Mouse (Mus musculus): Measurements from ENCODE around the gene Dcun1d4.
"Not testable (repeated sequence)": the region's sequence is repeated elsewhere in the genome, so short reads cannot be mapped to it uniquely, and the experiment has no call there.

The Dcun1d4 gene

DNA sequence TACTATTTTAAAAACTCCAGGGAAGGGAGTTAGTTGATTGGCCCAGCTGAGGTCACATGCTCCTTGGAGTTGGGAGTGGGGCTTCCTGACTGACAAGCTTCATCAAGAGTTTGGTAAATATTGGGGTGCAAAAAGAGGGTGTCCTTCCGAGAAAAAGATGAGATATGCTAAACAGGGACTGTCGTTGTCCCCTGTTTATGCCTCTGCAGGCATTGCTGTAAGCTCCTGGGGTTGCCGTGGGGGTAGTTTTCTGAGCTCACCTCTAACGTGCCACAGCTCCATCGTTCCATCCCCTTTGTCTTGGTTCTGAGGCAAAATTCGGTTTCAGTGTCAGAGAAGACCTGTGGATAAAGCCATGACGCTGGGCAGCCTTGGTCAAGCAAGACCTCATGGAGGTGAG is at the start of gene Dcun1d4:
Gene Dcun1d4 (plus strand): TSS at position 301 of the 400 bp plus-strand sequence.
- no peak for DNase-seq (ENCODE audit: low read depth in 2 of 2, low spot score in 2 of 2)

DNA sequence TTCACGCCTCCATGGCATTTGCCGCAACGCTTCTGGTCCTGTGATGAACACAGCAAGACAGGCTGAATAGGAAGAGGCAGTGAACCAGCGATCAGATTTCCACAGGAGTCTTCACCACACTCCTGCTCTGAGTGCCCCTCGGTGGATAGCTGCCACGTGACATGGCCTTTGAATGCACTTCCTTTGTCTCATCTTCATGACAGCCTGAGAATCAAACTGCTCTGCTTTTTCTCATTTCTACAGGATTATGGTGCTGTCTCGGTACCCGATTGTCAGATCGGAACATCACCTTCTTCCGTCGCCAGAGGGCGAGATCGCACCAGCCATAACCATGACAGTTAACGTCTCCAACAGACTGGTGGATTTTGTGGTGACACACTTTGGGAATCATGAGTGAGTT is 49.2 kb upstream of the Dcun1d4 start:
- DNase-seq (ENCODE audit: low read depth in 2 of 2, low spot score in 2 of 2): peak in 1 of 2 experiments; percentile 35

DNA sequence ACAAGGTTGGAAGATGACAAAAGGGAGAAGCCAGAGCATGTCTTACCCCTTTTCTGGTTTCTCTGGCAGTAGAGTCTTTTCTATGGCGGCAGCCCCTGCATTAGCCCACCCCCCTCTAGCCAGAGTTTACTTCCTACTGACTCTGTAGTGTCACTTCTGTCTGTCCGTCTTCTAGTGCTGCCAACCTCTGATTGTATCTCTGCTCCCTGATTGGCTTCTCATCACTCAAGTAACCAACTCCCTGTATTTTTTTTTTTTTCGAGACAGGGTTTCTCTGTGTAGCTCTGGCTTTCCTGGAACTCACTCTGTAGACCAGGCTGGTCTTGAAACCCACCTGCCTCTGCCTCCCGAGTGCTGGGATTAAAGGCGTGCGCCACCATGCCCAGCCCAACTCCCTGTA is 48.0 kb upstream of the Dcun1d4 start:
- no peak for DNase-seq (ENCODE audit: low read depth in 2 of 2, low spot score in 2 of 2)

DNA sequence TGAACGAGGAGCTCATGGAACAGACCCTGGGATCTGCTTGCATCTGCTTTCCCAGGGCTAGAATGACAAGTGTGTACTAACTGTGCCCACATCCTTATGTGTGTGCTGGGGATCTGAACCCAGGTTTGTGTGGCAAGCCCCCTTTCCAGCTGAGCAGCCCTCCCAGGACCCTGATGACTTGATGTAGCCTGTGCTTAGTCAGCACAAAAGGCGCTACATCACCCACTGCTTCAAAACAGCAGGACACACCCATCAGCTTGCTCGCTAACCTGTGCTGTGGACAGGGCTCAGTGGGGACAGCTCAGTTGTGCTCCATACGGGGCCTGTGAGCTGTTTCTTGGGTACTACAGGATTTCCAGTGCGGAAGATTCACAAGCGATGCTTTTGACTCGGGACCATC is 46.0 kb upstream of the Dcun1d4 start:
- no peak for DNase-seq (ENCODE audit: low read depth in 2 of 2, low spot score in 2 of 2)

DNA sequence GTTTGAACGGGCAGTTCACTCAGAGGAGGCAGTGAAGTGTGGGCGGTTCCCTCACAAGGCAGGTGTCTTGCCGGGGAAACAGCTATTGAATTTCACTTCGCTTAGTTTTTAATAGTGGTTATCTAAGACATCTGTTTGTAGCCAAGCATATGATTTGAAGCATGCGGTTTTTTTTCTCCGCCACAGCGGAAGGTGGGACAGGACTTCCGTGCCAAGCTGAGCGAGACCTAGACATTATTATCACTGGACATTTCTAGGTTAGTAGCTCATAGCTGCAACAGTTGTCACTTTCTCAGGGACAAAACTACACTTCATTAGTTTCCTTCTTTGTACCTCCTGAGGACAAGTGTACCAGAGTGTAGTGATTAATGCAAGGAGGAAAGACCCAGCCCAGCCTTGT is 38.6 kb upstream of the Dcun1d4 start:
- no peak for DNase-seq (ENCODE audit: low read depth in 2 of 2, low spot score in 2 of 2)

DNA sequence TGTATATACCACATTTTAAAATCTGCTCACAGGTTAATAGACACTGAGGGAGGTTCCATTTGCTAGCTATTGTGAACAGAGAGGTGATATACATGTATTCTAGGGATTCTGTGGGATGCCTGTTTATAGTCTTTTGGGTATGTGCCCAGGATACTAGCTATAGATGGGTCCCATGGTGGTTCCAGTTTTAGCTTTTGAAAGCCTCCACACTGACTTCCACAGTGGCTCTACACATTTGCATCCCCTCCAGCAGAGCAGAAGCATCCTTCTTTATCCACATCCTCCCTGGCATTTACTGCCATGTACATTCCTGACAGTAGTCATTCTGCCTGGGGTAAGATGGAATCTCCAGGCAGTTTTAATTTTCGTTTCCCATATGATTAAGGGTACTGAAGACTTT is 30.5 kb upstream of the Dcun1d4 start:
- no peak for DNase-seq (ENCODE audit: low read depth in 2 of 2, low spot score in 2 of 2)

DNA sequence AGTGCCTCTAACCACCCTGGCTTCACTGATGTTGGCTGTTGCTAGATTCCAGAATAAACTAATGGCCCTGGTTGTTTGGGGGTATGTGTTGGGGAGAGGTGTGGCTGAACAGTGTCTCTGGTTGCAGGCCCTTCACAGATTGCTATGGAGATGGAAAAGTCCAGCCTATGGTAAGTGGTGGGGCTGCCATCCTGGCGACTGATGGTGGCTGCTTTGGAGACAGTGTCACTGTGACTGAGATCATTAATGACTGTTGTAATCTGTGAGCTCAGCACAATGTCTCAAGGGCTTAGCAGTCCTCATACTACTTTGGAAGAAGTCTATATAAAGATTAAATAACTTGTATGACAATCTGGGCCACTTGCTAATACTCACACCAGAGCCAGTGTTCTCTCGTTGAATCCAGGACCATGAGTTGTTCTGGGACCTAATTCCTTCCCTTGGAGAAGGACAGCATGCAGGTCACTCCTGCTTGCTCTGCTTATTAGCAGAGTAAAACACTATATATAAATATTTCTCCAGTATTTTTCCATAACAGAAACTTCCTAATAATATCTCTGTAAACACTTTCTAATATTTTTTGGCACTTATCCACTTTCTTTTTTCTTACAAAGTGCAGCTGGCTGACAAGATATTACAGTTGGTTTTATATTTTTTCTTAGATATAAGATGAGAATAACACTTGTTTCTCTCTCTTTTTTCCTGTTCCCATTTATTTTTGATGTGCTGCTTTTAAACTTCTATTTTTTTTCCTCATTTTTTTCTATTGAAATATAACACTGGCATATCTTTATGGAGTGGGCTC is 26.1 kb upstream of the Dcun1d4 start:
- no peak for DNase-seq (ENCODE audit: low read depth in 2 of 2, low spot score in 2 of 2)

DNA sequence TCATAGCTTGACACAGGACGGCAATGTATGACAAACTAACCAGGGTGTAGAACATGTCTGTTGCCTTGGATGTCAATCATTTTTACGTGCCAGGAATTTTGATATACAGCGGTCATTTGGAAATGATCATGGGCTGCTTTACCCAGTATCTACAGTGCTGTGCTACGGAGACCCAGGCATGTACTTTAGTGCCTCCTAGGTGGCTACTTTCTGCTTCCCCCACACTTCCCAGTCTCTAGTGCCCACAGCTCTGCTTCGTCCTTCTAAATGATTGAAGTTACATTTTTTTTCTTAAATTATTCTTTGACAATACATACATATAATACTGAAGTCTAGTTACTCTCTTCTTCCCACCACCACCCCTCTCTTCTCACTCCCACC is 25.5 kb upstream of the Dcun1d4 start:
- DNase-seq (ENCODE audit: low read depth in 2 of 2, low spot score in 2 of 2): no peak

DNA sequence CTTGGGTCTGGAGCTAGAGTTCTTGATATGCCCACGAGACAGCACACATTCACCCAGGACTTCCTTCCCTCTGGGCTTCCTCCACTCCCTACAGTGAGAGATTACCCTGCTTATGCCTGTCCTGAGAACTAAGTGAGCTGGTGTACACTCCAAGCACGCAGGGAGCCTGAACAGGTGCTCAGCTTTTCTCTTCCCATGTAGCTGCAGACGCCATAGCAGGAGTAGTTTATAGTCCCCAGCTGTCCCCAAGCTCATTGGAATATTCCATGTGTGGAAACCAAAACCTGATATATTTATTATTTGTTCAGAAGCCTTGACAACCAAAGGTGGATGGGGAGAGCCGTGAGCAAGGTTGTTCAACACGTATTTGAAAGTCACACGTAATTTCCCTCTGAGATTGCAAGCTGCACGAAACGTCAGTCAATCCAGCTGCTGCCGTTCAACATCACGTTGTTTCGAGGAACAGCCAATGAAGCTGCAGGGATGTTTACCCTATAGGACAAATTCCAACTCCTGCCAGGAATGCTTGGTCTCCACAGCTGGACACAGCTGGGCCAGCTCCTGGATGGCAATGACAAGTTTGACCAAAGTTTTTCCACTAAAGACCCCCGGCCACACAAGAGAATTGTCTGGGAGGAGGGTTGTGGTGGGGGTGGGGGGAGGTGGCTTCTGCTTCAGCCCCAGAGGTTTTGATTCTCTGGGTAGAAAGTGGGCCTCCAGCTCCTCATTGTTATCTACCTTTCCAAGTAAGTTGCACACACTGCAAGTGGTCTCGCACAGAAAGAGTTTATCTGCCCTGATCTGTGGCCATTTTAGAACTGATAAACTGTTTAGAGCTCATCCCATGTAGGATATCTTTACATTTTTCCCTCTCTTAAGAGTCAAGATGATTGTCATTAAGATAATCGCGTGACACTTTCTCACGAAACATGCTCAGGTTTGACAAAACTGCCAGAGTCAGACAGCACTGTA is 12.1 kb upstream of the Dcun1d4 start:
- no peak for DNase-seq (ENCODE audit: low read depth in 2 of 2, low spot score in 2 of 2)

DNA sequence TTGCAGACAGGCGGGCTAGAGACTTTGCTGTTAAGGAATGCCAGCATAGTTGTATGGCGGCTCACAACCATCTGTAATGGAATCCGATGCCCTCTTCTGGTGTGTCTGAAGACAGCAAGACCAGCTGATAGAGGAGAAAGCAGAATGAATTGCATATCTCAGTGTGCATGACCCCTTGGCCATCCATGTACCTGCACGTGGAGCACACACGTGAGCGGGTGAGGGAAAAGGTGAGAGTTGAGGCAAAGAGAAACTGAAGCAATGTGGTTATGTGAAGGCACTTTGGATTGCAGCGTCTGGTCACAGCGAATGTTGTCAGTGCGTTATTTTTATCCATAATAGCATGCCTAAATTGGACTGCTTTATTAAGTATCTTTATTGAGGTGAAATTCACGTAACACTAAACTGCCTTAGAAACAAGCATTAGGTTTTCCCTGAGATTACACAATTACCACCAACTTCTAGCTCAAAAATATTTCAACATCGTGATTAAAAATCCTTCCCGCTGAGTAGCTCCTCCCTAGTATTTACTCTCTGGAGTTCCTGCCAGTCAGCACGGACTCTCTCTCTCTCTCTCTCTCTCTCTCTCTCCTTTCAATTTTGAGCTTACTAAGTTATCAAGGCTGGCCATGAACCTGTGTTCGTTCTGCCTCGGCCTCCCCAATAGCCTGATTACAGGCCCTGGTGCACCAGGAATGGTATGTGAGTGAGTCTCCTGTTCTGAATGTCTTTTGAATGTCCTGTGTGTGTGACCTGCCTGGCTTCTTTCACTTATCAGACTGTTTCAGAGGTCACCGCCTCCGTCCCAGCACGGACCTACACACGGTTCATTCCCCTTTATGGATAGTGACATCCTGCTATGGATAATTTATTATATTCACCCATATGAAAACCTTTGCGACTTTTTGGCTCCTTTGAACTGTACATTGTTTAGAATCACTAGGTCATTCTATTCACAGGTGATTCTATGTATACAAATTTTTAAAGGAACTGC is 6.1 kb upstream of the Dcun1d4 start:
- DNase-seq (ENCODE audit: low read depth in 2 of 2, low spot score in 2 of 2): no peak

DNA sequence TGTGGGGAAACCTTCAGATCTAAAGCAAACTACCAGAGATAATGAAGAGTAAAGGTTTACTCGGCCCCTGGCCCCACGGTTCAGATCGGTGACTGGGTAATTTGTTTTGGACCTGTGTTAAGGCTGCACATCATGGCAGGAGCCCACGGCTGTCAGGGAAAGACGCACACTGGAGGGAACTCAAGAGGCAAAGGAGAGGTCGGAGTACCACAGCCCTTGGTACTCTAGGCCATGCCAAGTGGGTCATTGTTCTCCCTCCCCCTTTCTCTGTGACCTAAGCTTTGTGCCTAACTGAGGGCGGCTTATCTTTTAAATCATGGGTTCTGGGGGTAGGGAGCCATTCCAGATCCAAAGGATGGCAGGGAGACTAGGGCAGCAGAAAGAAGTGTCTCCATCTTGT is 601 bp downstream of the Dcun1d4 start:
- no peak for DNase-seq (ENCODE audit: low read depth in 2 of 2, low spot score in 2 of 2)

DNA sequence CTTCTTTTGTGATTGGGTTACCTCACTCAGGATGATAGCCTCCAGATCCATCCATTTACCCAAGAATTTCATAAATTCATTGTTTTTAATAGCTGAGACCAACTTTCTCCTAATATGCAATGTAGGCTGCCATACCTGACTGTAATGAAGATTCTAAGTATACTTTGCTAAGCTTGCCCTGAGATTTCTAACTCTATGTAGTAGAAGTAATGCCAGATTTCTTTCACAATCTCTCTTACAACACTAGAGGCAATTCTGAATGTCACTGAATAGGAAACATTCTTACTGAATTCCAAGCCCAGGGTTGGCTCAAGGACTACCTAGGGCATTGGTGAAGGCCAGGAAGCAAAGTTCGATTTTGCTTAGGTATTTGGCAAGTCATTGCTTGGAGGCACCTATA is 1.6 kb downstream of the Dcun1d4 start:
- DNase-seq (ENCODE audit: low read depth in 2 of 2, low spot score in 2 of 2): not testable (repeated sequence)

DNA sequence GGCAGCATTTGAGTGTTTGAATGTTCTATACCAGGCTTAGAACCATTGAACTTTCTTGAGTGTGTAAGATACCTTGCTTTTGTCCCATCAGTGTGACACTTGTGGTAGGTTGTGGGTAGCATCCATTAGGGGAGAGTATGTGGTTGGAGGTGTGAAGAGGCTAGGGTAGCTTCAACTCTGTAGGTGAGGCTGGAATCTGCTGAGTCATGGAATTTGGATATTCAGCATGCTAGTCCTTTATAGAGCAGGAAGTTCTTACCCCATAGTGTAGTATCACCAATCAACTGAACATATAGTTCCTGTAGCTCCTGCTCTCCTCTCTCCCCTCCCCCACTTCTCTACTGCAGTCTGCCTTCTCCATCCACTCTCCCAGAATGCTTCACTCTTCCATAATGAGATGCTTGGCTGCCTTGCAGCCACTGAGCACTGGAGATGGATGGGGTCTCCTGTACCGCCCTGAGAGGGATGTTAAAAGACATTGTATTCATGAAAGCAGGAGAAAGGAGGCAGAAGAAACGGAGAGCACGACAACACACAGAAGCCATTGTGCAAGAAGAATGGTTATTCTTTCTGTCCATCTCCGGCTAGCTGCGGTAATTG is 3.3 kb downstream of the Dcun1d4 start:
- DNase-seq (ENCODE audit: low read depth in 2 of 2, low spot score in 2 of 2): no peak

DNA sequence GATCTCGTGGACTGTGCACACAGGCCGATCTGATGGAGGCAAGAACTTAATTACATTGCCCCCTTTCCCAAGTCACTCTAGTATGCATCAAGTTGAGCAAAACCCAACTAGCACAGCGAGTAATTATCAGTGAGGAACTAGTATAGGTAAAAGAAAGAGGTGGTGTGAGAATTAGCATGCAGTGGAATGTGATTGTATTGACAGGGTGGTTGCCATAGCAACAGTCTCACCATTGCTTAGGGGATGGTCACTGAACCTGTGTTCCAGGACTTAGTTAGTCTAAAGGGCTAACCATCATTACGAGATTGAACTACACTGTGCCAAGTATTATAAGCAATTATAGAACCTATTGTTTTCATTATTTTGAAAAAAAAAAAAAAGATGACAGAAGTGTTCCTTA is 5.7 kb downstream of the Dcun1d4 start:
- no peak for DNase-seq (ENCODE audit: low read depth in 2 of 2, low spot score in 2 of 2)

DNA sequence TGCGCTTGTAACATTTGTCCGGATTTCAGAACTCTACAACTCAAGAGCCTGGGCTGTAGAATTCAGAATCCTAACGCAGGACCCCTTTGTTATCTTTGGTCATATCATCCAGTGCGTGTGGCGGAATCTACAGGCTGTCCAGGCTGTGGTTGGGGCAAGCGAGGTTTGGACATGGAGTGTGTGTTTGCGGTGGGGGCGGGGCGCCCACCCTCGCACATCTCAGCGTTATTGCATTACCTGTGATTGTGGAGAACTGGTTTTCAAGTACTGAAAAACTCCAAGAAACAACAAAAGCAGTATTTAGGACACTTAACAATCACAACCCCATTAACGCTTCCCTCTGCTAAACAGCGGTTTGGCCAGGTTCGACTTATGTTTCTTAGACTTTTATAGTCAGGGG is 9.1 kb downstream of the Dcun1d4 start:
- DNase-seq (ENCODE audit: low read depth in 2 of 2, low spot score in 2 of 2): peak in 1 of 2 experiments; percentile 2

DNA sequence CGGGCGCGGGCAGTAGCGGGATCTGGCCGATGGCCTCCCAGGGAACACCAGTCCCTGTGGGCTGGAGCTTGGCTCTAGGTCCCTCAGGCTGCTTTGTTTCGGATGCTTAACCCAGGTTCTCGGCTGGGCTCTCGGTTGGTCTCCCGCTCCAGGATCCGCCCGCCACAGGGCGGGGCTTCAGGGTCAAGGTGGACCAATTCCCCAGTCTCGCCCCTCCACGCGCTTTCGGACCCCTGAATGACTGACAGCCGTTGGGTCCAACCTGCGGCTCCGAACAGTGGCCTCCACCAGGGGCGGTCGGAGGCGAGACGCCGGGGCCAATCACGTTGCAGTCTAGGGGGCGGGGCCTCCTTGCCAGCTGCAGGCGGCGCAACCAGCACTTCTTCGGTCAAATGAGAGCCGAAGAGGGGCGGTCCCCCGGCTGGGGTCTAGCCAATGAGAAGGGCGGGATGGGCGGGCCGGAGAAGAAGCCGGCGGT is 9.8 kb downstream of the Dcun1d4 start:
- DNase-seq (ENCODE audit: low read depth in 2 of 2, low spot score in 2 of 2): peak; percentile 92 to 93

DNA sequence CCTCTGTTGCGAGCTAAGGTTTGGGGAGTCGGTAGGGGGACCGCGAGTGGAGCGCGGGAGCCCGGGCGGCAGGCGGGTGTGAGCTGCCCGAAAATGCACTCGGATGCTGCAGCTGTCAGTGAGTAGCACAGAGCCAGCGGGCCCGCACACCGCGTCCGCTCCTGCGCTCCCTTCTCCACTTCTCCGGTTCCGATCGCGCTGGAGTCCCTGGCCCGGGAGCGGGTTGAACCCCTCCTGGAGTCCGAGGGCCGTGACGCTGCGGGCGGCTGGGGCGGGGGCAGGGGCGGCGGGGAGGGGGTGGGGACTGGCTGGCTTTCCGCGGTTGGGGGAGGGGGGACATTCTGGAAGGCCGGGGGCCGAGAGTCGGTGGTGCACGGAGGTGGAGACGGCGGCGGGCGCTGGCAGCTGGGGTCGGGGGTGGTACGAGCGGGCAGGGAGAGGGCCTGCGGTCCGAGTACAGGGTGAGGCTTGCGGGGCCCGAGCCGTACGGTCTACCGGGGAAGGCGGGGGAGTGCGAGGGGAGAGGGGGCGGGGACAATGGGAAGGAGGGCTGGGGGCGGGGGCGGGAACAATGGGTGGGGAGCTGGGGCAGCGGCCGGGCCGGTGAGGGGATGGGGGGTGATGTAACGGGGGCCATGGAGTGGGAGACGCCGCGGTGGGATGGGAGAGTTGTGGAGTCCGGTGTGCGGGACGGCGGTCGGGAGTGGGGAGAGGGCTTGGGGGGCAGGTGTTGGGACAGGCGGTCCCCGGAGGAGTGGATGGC is 10.5 kb downstream of the Dcun1d4 start:
- peak in 1 of 2 experiments; percentile 8 for DNase-seq (ENCODE audit: low read depth in 2 of 2, low spot score in 2 of 2)

DNA sequence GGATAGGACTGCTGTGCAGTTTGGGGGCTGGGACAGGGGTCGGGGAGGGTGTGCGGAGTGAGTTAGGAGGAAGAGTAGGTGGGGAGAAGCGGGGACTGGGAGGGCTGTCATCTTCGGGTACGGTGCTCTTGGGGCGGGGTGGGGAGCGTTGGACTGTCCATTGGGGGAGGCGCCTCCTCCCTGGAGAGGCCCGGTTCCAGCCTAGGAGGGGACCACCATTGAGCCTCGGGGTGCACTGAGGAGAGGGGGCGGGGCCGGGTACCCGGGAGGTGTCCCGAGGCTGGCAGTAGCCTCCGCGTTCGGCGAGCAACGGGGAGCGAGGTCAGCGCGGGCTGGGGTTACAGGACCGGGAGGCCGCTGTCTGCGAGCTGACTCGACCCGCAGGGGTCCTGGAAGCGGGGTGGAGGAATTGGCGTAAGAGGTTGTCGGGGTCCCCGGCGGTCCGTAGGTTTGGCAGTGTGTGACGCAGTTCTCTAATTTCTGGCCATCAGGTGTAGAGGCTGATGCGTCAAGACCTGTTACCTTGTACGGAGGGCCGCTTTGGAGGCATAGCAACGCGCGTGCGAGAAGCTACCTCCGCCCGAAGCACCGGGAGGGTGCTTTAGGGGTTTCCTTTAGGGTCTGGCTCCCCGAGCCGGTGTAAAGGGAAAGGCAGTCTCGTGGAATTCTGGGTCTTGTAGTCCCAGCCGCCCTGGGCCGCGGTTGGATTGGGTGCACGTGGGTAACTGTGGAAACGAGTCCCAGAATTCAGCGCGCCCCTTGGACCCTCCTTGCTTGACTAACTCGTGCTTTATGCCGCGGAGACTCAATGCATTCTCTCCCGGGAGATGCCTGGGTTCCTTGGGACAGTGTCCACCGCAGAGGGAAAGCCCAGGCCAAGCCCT is 11.3 kb downstream of the Dcun1d4 start:
- DNase-seq (ENCODE audit: low read depth in 2 of 2, low spot score in 2 of 2): peak; percentile 78 to 87

DNA sequence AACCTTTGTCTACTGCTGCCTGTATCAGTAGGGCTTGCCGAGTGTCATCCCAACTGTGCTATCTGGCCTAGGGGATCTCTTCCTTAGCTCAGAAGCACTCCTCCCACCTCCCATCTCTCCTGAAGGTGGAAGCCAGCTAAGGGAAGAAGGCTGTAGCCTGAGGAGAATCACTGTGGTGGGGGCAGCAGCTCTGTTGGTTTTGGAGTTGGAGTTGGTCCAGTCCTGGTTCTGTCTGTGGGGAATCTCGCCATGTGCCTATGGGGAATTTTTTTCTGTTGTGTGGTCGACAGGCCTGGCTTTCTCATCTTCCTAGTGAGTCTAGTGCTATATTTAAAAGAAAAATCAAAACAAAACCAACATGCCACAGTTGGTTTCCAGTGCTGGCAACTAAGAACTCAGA is 16.6 kb downstream of the Dcun1d4 start:
- no peak for DNase-seq (ENCODE audit: low read depth in 2 of 2, low spot score in 2 of 2)

All from CD8-positive naive resting alpha-beta T cell, adult 2 months (primary cell).